Mouse (Mus musculus) retina, embryonic 14.5 days (tissue): Measurements from ENCODE around the gene Cfap58.

ENCODE experiments used
- DNase-seq: peaks from one replicate; pipeline ENCODE4 v3.0.0-alpha.2; 2015; ENCODE audit warnings: low spot score

Cfap58 gene

DNA sequence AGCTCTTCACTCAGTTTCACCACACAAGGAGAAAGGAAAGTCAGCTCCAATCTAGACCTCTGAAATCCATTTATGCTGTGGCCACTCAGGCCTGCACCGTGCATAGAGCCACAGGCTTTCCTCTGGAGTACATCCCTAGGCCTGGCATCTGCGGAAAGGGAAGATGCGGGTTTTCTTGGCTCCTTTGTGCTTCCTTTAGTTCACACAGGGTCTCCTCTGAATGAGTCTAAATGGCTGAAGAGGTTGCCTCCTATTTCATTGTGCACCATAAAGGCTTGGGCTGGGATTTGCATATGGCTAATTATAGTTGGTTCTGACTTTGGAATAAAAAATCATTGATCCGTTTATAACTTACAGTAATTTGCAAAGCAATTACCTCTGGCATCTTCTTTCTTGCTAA, 144.0 kb downstream of the Cfap58 start:
- DNase-seq, result no peak
